Mouse (Mus musculus) stomach, postnatal 0 days (tissue): ENCODE data around the gene Riok1.

Experiments
- CTCF ChIP-seq: IDR thresholded peaks from 2 replicates; pipeline ENCODE4 v1.5.1; 2016; ENCODE audit warnings: antibody characterized with exemption, low read depth, mild to moderate bottlenecking, moderate library complexity
- EP300 ChIP-seq: optimal IDR thresholded peaks from 2 replicates; pipeline ENCODE3; 2016; ENCODE audit warnings: antibody characterized with exemption

GRCm38 (mm10) chr13:38009721-38010408 lies 26.9 kb upstream of the Riok1 start:
- TF ChIP-seq CTCF: no peak
- TF ChIP-seq EP300: no peak
